Mouse (Mus musculus) cortical plate, adult 2 months (tissue): ENCODE results near the gene Shisa5.

Experiments used
- CTCF ChIP-seq: fragments of 200-500 bp; IDR thresholded peaks from 2 replicates; pipeline ENCODE4 v1.5.1; 2011; ENCODE audit warnings: mild to moderate bottlenecking, control low read depth, low read length; ENCODE audit not compliant: insufficient read depth; ENCODE audit errors: extremely low read depth
- POLR2A ChIP-seq: fragments of 200-500 bp; IDR thresholded peaks from 2 replicates; pipeline ENCODE4 v1.6.1; 2011; ENCODE audit warnings: mild to moderate bottlenecking, low read length, control low read depth; ENCODE audit not compliant: insufficient read depth; ENCODE audit errors: extremely low read depth

DNA sequence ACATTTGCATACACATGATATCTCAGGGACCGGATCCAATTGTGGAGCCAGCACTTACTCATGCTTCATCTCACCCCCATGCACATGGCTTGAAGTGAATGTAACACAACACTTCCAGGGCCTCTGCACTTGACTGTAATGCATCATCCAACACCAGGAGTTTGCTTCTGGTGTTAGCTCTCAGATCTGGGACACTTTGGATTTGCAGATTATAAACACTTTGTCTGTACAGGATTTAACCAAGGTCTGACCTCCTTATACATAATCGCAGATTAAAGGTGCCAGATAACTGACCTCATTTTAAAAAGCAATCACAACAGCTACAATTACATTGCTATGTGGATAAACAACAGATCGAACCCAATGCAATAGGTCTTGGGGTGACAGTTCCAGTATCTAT lies 42.2 kb downstream of the Shisa5 start:
- TF ChIP-seq CTCF, result no peak
- no peak for TF ChIP-seq POLR2A
